Mouse (Mus musculus) B cell, adult 2 months (primary cell): ENCODE results near the gene Bhlhe41.

Source experiments
- DNase-seq, 2 experiments: peaks; one replicate each; pipeline ENCODE4 v3.0.0; 2022

Bhlhe41 gene

GRCm38 (mm10) chr6:145832927-145833326, 32.4 kb downstream of the Bhlhe41 start:
- DNase-seq: no peak

GRCm38 (mm10) chr6:145830617-145831016, 34.7 kb downstream of the Bhlhe41 start:
- DNase-seq: peak in 1 of 2 experiments; percentile 19

GRCm38 (mm10) chr6:145830117-145830516, 35.2 kb downstream of the Bhlhe41 start:
- peak; percentile 84 to 85 for DNase-seq

- no peak for DNase-seq
Observed at GRCm38 (mm10) chr6:145829062-145829835, 36.1 kb downstream of the Bhlhe41 start.

GRCm38 (mm10) chr6:145826305-145826704, 39.1 kb downstream of the Bhlhe41 start:
- DNase-seq: no peak

- DNase-seq: no peak
Observed at GRCm38 (mm10) chr6:145823588-145824234, 41.6 kb downstream of the Bhlhe41 start.

- DNase-seq: no peak
Observed at GRCm38 (mm10) chr6:145823103-145823502, 42.3 kb downstream of the Bhlhe41 start.

- DNase-seq: no peak
Observed at GRCm38 (mm10) chr6:145822218-145822617, 43.1 kb downstream of the Bhlhe41 start.

- DNase-seq: no peak
Observed at GRCm38 (mm10) chr6:145819151-145819550, 46.2 kb downstream of the Bhlhe41 start.

GRCm38 (mm10) chr6:145815200-145815599, 50.2 kb downstream of the Bhlhe41 start:
- DNase-seq: no peak

- DNase-seq: no peak
Observed at GRCm38 (mm10) chr6:145811174-145811573, 54.2 kb downstream of the Bhlhe41 start.

GRCm38 (mm10) chr6:145810015-145810414, 55.3 kb downstream of the Bhlhe41 start:
- no peak for DNase-seq

GRCm38 (mm10) chr6:145809566-145809965, 55.8 kb downstream of the Bhlhe41 start:
- no peak for DNase-seq
